ENCODE assay signal across 10 mouse cellular contexts in genomic region chr9:21869290-21869689, GRCm38 (mm10). TPM values are rescaled to one million over a fixed set of nuclear protein-coding genes. Genes with fewer than 3 reads are reported as not detected.
DNase-seq lines count a peak whose midpoint lies in the region; TF ChIP-seq lines count a peak whose summit lies in the region.
"Not testable (repeated sequence)": the region's sequence is repeated elsewhere in the genome, so short reads cannot be mapped to it uniquely, and the experiment has no call there.
"Had no signal": no experiment of that assay in that cellular context is flagged by ENCODE, and none has a peak within 500 bp of the region (broad histone marks: within the 10 kb centered on the region; RNA-seq: fewer than 3 reads in every experiment).

No protein-coding gene starts in this region.

- WGBS in kidney, adult 2 months: 58% methylated on average over 7 of the region's 7 CpGs

- H3K27me3 ChIP-seq in kidney, adult 2 months (replicated peaks; ENCODE audit: control insufficient read depth, insufficient read depth, low read length); testis, adult 2 months (ENCODE audit: control insufficient read depth, insufficient read depth, low read length): not testable (repeated sequence)

- TF ChIP-seq POLR2A in kidney, adult 2 months (IDR thresholded peaks at IDR 0.05; ENCODE audit: low read depth, low read length); testis, adult 2 months (IDR thresholded peaks at IDR 0.05; ENCODE audit: control insufficient read depth, low read depth, low read length): not testable (repeated sequence)

- DNase-seq in 3T3-L1 (ENCODE audit: low read depth, low spot score): peak; percentile 46
- DNase-seq in adrenal gland, adult 8-10 months: peak; percentile 59
- DNase-seq in cerebellum, postnatal 14 days: peak; percentile 58 to 77
- DNase-seq in heart, adult 11 months: peak; percentile 96
- peak; percentile 81 for DNase-seq in kidney, adult 2 months
- peak; percentile 17 to 44 for DNase-seq in left cerebral cortex, postnatal 25 days (ENCODE audit: low spot score in 2 of 2)
- peak; percentile 72 to 79 for DNase-seq in lung, postnatal 4 days

- H3K4me1 ChIP-seq in kidney, adult 2 months (ENCODE audit: control insufficient read depth, insufficient read depth, low read length); testis, adult 2 months (ENCODE audit: control insufficient read depth, insufficient read depth, low read length): not testable (repeated sequence)

- peak; percentile 31 for TF ChIP-seq CTCF in kidney, adult 2 months (conservative IDR thresholded peaks at IDR 0.05; ENCODE audit: insufficient read depth, insufficient read length, low read depth, low read length)
- TF ChIP-seq CTCF in testis, adult 2 months (IDR thresholded peaks at IDR 0.05; ENCODE audit: control insufficient read depth, insufficient read depth, insufficient replicate concordance, low read depth, low read length): peak; percentile 25; the same call in 1 of the 2 replicates

- intact Hi-C loops in left cerebral cortex, postnatal 25 days (cut with DNase I): not testable (repeated sequence)

- H3K4me3 ChIP-seq in kidney, adult 2 months (ENCODE audit: insufficient read depth, low read depth, low read length); testis, adult 2 months (ENCODE audit: control insufficient read depth, low read depth, low read length): not testable (repeated sequence)

- H3K27ac ChIP-seq in kidney, adult 2 months (ENCODE audit: insufficient read depth, low read depth, low read length); testis, adult 2 months (ENCODE audit: control insufficient read depth, insufficient read depth, low read depth, low read length): not testable (repeated sequence)

- not testable (repeated sequence) for H3K36me3 ChIP-seq in kidney, adult 2 months (ENCODE audit: control insufficient read depth, insufficient read depth, low read length); testis, adult 2 months (ENCODE audit: control insufficient read depth, insufficient read depth, low read length)

RNA-seq across cellular contexts. Expression of gene Dock6, which starts 16.9 kb away (rescaled TPM):
- 10 to 100 TPM; 34.3 to 80.5 (median 56.4) TPM for total RNA-seq in adrenal gland, adult 8-10 months (2022)
- 67.7 and 84.6 TPM in 2 replicates for polyA plus RNA-seq in kidney, adult 2 months (2012; rRNA removed)
- total RNA-seq in left cerebral cortex, postnatal 25 days (2021): 10 to 100 TPM; 15.7 to 16.3 TPM
- 41.5 and 46.0 TPM in 2 replicates for polyA plus RNA-seq in testis, adult 2 months (2012; rRNA removed)

RNA-seq across cellular contexts. Expression of gene Angptl8, which starts 34.0 kb away (rescaled TPM):
- 10 to 100 TPM in 2 of 4 experiments, 1 to 10 TPM in 2; 1.5 to 12.0 (median 7.7) TPM for total RNA-seq in adrenal gland, adult 8-10 months (2022)
- polyA plus RNA-seq in kidney, adult 2 months (2012; rRNA removed): 11.9 and 19.5 TPM in 2 replicates
- not detected for total RNA-seq in left cerebral cortex, postnatal 25 days (2021)
- not detected in 2 replicates for polyA plus RNA-seq in testis, adult 2 months (2012; rRNA removed)
- polyA plus RNA-seq: activated CD4-positive, CD25-positive, alpha-beta regulatory T cell, adult 4 months; neural tube, embryonic 11.5 days had no signal

RNA-seq across cellular contexts. Expression of gene Rab3d, which starts 48.7 kb away (rescaled TPM):
- 10 to 100 TPM; 43.1 to 64.6 (median 48.1) TPM for total RNA-seq in adrenal gland, adult 8-10 months (2022)
- polyA plus RNA-seq in kidney, adult 2 months (2012; rRNA removed): 27.1 and 32.9 TPM in 2 replicates
- total RNA-seq in left cerebral cortex, postnatal 25 days (2021): 10 to 100 TPM; 15.4 to 17.5 TPM
- polyA plus RNA-seq in testis, adult 2 months (2012; rRNA removed): 21.2 and 22.7 TPM in 2 replicates

RNA-seq across cellular contexts. Expression of gene Ccdc159, which starts 58.0 kb away (rescaled TPM):
- 10 to 100 TPM in 3 of 4 experiments, 1 to 10 TPM in 1; 8.6 to 27.3 (median 17.7) TPM for total RNA-seq in adrenal gland, adult 8-10 months (2022)
- 4.3 and 4.8 TPM in 2 replicates for polyA plus RNA-seq in kidney, adult 2 months (2012; rRNA removed)
- 10 to 100 TPM; 13.7 to 16.5 TPM for total RNA-seq in left cerebral cortex, postnatal 25 days (2021)
- polyA plus RNA-seq in testis, adult 2 months (2012; rRNA removed): 72.0 and 74.9 TPM in 2 replicates
- polyA plus RNA-seq: activated CD4-positive, CD25-positive, alpha-beta regulatory T cell, adult 4 months had no signal

RNA-seq across cellular contexts. Expression of gene Tmem205, which starts 58.1 kb away (rescaled TPM):
- total RNA-seq in adrenal gland, adult 8-10 months (2022): 100 to 1,000 TPM; 375 to 588 (median 495) TPM
- 313 and 353 TPM in 2 replicates for polyA plus RNA-seq in kidney, adult 2 months (2012; rRNA removed)
- total RNA-seq in left cerebral cortex, postnatal 25 days (2021): 10 to 100 TPM; 31.5 to 39.3 TPM
- polyA plus RNA-seq in testis, adult 2 months (2012; rRNA removed): 296 and 312 TPM in 2 replicates

Comparison
In these comparisons a context has a peak if more than half of its experiments do, and no peak if none do; other contexts are left out.
1. DNase-seq: peak in every context shown above with its lines; median percentile 96 in heart, adult 11 months; 81 in kidney, adult 2 months; 76 in lung, postnatal 4 days; 68 in cerebellum, postnatal 14 days; 59 in adrenal gland, adult 8-10 months; 46 in 3T3-L1; 30 in left cerebral cortex, postnatal 25 days.